Mouse (Mus musculus): ENCODE results near the gene H3f3b. TPM values are rescaled to one million over a fixed set of nuclear protein-coding genes. Genes with fewer than 3 reads are reported as not detected.

H3f3b gene
- polyA plus RNA-seq, 1 experiment = 908 TPM

- no peaks in the 10 kb centered on the region for H3K9me3 ChIP-seq
- no peaks in the 10 kb centered on the region for H3K27me3 ChIP-seq (replicated peaks)
- H3K4me1 ChIP-seq = peaks cover 85% of the 10 kb centered on the region
- peak overlapping the region; percentile 98 for H3K4me3 ChIP-seq (replicated peaks)
- no peak for TF ChIP-seq GATA1 (IDR thresholded peaks at IDR 0.05; ENCODE audit: borderline replicate concordance, low read length)
- no peak for TF ChIP-seq FLI1 (IDR thresholded peaks at IDR 0.05; ENCODE audit: low read length)
- H3K36me3 ChIP-seq (replicated peaks; ENCODE audit: low read length) = peaks cover 48% of the 10 kb centered on the region
These were observed 16.1 kb downstream of the H3f3b start for GRCm38 (mm10) chr11:116011529-116012261.

GRCm38 (mm10) chr11:116010948-116011347 lies 16.8 kb downstream of the H3f3b start:
- Histone ChIP-seq H3K9me3 (no peaks in the 10 kb centered on the region), H3K27me3 (replicated peaks) (no peaks in the 10 kb centered on the region), H3K4me3 (replicated peaks) (peak overlapping the region; percentile 10), H3K4me1 (peaks cover 89% of the 10 kb centered on the region), H3K36me3 (replicated peaks; ENCODE audit: low read length) (peaks cover 56% of the 10 kb centered on the region)
- no peak for TF ChIP-seq GATA1 (IDR thresholded peaks at IDR 0.05; ENCODE audit: borderline replicate concordance, low read length)
- TF ChIP-seq FLI1 (IDR thresholded peaks at IDR 0.05; ENCODE audit: low read length) = no peak

GRCm38 (mm10) chr11:116010146-116010545 lies 17.6 kb downstream of the H3f3b start:
- Histone ChIP-seq H3K9me3 (no peaks in the 10 kb centered on the region), H3K36me3 (replicated peaks; ENCODE audit: low read length) (peaks cover 59% of the 10 kb centered on the region), H3K4me3 (replicated peaks) (peak overlapping the region; percentile 18), H3K27me3 (replicated peaks) (no peaks in the 10 kb centered on the region), H3K4me1 (peaks cover 95% of the 10 kb centered on the region)
- TF ChIP-seq GATA1 (IDR thresholded peaks at IDR 0.05; ENCODE audit: borderline replicate concordance, low read length) = no peak
- no peak for TF ChIP-seq FLI1 (IDR thresholded peaks at IDR 0.05; ENCODE audit: low read length)

- Histone ChIP-seq H3K4me3 (replicated peaks) (no peak overlapping the region), H3K27me3 (replicated peaks) (no peaks in the 10 kb centered on the region), H3K9me3 (no peaks in the 10 kb centered on the region), H3K36me3 (replicated peaks; ENCODE audit: low read length) (peaks cover 59% of the 10 kb centered on the region), H3K4me1 (peaks cover 95% of the 10 kb centered on the region)
- no peak for TF ChIP-seq GATA1 (IDR thresholded peaks at IDR 0.05; ENCODE audit: borderline replicate concordance, low read length)
- TF ChIP-seq FLI1 (IDR thresholded peaks at IDR 0.05; ENCODE audit: low read length) = no peak
These were observed 18.1 kb downstream of the H3f3b start for GRCm38 (mm10) chr11:116009661-116010060.

GRCm38 (mm10) chr11:116008832-116009375 lies 18.9 kb downstream of the H3f3b start:
- H3K36me3 ChIP-seq (replicated peaks; ENCODE audit: low read length) = peaks cover 59% of the 10 kb centered on the region
- no peak overlapping the region for H3K4me3 ChIP-seq (replicated peaks)
- TF ChIP-seq FLI1 (IDR thresholded peaks at IDR 0.05; ENCODE audit: low read length) = no peak
- no peak for TF ChIP-seq GATA1 (IDR thresholded peaks at IDR 0.05; ENCODE audit: borderline replicate concordance, low read length)
- peaks cover 96% of the 10 kb centered on the region for H3K4me1 ChIP-seq
- no peaks in the 10 kb centered on the region for H3K9me3 ChIP-seq
- no peaks in the 10 kb centered on the region for H3K27me3 ChIP-seq (replicated peaks)

- TF ChIP-seq GATA1 (IDR thresholded peaks at IDR 0.05; ENCODE audit: borderline replicate concordance, low read length) (no peak), FLI1 (IDR thresholded peaks at IDR 0.05; ENCODE audit: low read length) (no peak)
- peaks cover 59% of the 10 kb centered on the region for H3K36me3 ChIP-seq (replicated peaks; ENCODE audit: low read length)
- peaks cover 100% of the 10 kb centered on the region for H3K4me1 ChIP-seq
These were observed 19.4 kb downstream of the H3f3b start for GRCm38 (mm10) chr11:116008411-116008810.

GRCm38 (mm10) chr11:116007095-116007850 lies 20.5 kb downstream of the H3f3b start:
- Histone ChIP-seq H3K9me3 (peaks cover 5% of the 10 kb centered on the region), H3K4me3 (replicated peaks) (no peak overlapping the region), H3K36me3 (replicated peaks; ENCODE audit: low read length) (peaks cover 63% of the 10 kb centered on the region), H3K4me1 (peaks cover 100% of the 10 kb centered on the region), H3K27me3 (replicated peaks) (no peaks in the 10 kb centered on the region)
- TF ChIP-seq GATA1 (IDR thresholded peaks at IDR 0.05; ENCODE audit: borderline replicate concordance, low read length) (no peak), FLI1 (IDR thresholded peaks at IDR 0.05; ENCODE audit: low read length) (no peak)

More at GRCm38 (mm10) chr11:116008411-116008810, 19.4 kb downstream of the H3f3b start:
- Histone ChIP-seq H3K9me3 (no peaks in the 10 kb centered on the region), H3K27me3 (replicated peaks) (no peaks in the 10 kb centered on the region), H3K4me3 (replicated peaks) (no peak overlapping the region)

- peaks cover 5% of the 10 kb centered on the region for H3K9me3 ChIP-seq
- H3K36me3 ChIP-seq (replicated peaks; ENCODE audit: low read length) = peaks cover 56% of the 10 kb centered on the region
- H3K4me3 ChIP-seq (replicated peaks) = peak overlapping the region; percentile 92
- peaks cover 93% of the 10 kb centered on the region for H3K4me1 ChIP-seq
- no peak for TF ChIP-seq FLI1 (IDR thresholded peaks at IDR 0.05; ENCODE audit: low read length)
- TF ChIP-seq GATA1 (IDR thresholded peaks at IDR 0.05; ENCODE audit: borderline replicate concordance, low read length) = no peak
- no peaks in the 10 kb centered on the region for H3K27me3 ChIP-seq (replicated peaks)
These were observed 21.9 kb downstream of the H3f3b start for GRCm38 (mm10) chr11:116005701-116006419.
